Mouse (Mus musculus) layer of hippocampus, adult 9-10 months (tissue): ENCODE measurements around the gene Dnm2.
"Not testable (repeated sequence)": the region's sequence is repeated elsewhere in the genome, so short reads cannot be mapped to it uniquely, and the experiment has no call there.

Experiments
- DNase-seq: peaks from one replicate; pipeline ENCODE4 v3.0.0; 2022; ENCODE audit warnings: low spot score

The Dnm2 gene

DNA sequence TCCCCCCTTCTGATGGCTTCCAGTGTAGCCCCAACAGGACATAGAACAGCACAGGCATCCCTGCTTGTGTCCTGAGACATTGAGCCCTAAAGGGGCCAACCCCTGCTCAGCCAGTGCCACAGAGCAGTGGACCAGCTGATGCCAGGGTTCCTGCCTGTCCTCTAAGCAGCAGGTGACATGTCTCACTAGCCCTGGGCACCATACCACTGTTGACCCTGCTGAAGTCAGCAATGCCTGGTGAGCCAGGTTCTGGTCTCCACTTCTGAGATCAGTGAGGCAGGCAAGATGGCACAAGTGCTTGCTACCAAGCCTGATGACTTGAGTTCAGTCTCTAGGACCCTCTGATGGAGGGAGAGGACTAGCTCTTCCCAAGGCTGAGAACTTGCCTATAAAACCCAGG lies 81.1 kb downstream of the Dnm2 start:
- no peak for DNase-seq

- no peak for DNase-seq
Observed at GRCm38 (mm10) chr9:21507753-21508430, 83.2 kb downstream of the Dnm2 start.

- no peak for DNase-seq
Observed at GRCm38 (mm10) chr9:21508871-21509404, 84.2 kb downstream of the Dnm2 start.

- DNase-seq = peak; percentile 97
Observed at GRCm38 (mm10) chr9:21509772-21510688, 85.3 kb downstream of the Dnm2 start, which contains the start of gene Tmed1. TSS of gene Tmed1 (minus strand) at chr9:21510252.

- no peak for DNase-seq
Observed at GRCm38 (mm10) chr9:21510689-21511015, 85.9 kb downstream of the Dnm2 start.

GRCm38 (mm10) chr9:21511052-21511451 lies 86.3 kb downstream of the Dnm2 start:
- no peak for DNase-seq

DNA sequence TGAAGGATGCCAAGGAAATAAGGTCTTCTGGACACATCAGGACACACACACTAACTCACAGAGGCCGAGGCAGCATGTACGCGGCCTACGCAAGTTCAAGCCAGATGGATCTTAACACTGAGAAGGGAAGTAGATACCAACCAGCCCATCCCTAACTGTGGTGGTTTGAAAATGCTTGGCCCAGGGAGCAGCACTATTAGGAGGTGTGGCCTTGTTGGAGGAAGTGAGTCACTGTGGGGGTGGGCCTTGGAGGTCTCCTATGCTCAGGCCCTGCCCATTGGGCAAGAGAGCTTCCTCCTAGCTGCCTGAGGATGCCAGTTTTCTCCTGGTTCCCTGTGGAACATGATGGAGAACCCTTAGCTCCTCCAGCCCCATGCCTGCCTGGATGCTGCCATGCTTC lies 88.8 kb downstream of the Dnm2 start:
- DNase-seq = no peak

DNA sequence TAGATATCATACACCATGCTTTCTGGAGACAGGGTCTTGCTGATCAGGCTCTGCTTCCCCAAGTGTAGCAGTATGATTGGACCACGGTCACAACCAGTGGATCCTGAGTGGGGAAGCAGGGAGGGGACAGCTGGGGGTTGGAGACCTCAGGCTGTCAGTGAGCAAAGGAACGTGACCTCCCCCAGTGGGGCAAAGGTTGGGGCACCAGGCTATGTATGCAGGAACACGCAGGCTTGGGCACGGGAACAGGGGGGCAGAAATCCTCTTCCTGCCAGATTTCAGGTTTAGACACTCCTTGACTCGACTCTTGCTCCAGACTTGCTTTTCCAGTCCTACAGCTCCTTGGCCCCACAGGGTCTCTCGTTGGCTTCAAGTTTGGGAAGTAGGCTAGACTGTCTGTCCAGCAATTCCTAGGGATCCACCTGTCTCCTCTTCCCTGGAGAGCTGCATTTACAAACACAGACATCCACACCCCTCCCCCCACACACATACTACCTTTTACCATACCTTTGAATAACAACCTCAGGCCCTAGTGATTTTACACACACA lies 93.3 kb downstream of the Dnm2 start:
- no peak for DNase-seq

DNA sequence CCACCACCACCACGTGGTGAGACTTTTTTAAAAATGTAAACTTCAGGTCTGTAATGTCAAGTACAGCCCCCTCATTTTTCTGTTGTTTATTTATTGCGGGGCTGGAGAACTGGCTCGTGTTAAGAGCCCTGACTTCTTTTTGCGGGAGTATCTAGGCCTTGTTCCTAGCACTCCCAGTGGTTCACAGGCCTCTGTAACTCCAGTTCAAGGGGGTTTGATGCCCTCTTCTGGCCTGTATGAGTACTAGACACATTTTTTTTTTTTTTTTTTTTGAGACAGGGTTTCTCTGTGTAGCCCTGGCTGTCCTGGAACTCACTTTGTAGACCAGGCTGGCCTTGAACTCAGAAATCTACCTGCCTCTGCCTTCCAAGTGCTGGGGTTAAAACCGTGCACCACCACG lies 94.0 kb downstream of the Dnm2 start:
- DNase-seq = not testable (repeated sequence)

- no peak for DNase-seq
Observed at GRCm38 (mm10) chr9:21525142-21525936, 100.6 kb downstream of the Dnm2 start.

DNA sequence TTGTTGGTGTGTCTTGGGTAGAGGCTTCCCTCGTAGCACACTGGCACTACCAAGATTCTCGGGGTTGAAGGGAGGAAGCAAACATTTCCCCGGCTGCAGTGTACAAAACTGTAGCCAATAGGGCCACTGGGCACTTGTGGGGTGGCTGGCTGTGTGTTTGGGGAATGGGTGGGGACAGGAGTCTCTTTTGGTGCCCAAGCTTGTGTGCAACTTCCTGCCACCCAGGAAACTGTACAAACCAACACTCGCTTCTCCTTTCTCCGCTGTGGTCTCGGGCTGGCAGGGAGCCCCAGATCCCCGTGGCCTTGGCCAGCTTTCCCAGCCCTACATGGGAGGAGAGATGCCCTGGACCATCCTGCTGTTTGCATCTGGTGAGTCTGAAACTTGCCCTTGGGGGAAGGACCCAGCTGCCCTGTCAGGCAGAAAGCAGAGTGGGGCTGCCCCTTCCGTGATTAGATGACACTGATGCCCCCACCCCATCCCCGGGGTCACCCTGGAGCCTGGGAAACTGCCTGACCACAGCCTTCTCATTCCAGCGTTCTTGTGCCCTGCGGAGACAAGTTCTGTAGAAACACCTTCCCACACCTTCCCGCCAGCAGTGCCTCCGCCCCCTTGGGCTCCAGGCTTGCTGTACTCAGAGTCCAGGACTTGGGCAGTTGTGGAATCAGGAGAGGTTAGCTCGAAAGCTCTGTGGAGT lies 101.4 kb downstream of the Dnm2 start, which contains the start of gene AB124611:
Gene AB124611, plus strand, starts transcription at position 240 of the 697 bp plus-strand sequence.
- no peak for DNase-seq

GRCm38 (mm10) chr9:21526634-21526944 lies 101.9 kb downstream of the Dnm2 start:
- no peak for DNase-seq

DNA sequence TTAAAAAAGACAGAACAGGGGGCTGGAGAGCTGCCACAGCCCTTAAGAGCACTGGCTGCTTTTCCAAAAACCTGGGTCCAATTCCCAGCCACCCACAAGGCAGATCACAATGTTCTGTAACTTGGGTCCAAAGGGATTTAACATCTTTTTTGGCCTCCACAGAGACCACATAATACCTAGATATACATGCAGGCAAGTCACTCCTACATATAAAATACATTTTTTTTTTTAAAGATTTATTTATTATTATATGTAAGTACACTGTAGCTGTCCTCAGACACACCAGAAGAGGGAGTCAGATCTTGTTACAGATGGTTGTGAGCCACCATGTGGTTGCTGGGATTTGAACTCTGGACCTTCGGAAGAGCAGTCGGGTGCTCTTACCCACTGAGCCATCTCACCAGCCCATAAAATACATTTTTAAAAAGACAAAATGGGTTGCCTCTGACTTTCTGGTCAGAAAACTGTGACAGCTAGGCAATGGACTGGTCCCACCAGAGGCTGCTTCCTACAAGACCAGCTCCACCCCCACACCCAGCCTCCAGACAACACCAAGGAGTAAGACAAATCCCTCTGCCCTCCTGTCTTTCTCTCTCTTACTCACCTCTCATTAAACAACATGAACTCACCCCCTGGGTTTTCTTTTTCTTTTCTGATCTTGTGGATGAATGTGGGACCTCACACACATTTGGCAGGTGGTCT lies 102.5 kb downstream of the Dnm2 start:
- DNase-seq = no peak

DNA sequence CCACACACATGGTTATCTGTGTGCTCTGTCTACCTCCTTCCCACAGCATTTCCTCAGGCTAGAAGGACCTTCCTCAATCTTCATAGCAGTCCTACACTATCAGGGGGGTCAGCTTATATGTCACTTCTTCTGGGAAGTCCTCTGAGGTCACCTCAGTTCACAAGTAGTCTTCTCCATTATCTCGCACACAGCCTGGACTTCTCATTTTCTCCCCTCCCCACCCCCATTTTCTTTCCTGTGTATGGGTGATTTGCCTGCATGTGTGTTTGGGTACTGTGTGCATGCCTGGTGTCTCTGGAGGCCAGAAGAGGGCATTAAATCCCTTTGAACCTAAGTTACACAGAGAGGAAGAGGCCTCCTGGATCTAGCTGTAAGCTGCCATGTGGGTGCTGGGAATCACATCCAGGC lies 103.2 kb downstream of the Dnm2 start:
- no peak for DNase-seq

GRCm38 (mm10) chr9:21536501-21536900 lies 111.8 kb downstream of the Dnm2 start:
- no peak for DNase-seq

DNA sequence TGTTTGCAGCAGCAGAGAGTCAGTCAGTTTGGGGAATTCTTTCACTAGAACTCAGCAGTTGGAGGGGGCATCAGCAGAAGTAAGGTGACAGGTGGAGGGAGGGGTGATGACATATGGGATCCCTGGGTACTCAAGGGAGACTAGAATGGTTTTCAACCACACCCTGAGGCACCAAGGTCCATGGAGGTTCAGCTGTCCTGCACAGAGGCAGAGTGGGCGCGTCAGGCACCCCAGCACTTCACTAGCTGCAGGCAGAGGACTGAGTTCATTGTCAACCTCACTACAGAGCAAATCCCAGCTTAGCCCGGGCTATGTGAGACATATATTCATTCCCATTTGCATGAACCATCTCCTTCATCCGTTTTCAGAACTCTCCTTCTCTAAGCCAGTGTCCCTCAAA lies 112.3 kb downstream of the Dnm2 start:
- no peak for DNase-seq

DNA sequence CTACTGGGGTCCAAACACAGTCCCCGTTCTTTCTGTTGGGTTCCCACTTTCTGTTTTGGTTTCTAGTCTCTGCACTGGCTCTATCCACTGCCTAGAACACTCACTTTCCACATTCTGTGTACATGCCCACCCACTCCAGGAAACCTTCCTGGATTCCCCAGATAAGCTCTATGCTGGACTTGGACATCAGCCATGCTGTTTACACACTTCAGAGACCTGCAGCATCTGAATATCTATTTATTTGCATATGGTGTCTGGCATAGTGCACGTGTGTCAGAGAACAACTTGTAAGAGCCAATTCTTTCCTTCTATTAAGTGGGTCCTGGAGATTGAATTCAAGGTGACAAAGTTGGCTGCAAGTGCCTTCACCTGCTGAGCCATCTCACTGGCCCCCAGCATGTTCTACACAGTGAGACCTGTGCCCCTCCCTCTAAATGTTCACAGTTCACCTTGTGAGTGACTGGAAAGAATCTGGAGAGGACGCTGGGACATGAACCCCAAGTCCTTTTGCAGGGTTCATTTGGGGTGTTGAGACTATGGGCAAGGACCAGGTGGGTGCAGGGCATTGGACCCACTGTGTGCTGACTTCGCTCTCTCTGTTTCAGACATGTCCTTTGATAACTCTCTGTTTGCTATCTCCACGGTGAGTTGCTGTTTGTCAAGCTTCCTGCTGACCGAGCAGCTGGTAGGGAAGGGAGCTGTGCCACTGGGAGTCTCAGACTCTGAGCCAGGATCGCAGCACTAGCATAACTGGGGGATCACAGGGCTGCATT lies 115.5 kb downstream of the Dnm2 start:
- DNase-seq = no peak

- DNase-seq = not testable (repeated sequence)
Observed at GRCm38 (mm10) chr9:21542001-21542400, 117.3 kb downstream of the Dnm2 start.

DNA sequence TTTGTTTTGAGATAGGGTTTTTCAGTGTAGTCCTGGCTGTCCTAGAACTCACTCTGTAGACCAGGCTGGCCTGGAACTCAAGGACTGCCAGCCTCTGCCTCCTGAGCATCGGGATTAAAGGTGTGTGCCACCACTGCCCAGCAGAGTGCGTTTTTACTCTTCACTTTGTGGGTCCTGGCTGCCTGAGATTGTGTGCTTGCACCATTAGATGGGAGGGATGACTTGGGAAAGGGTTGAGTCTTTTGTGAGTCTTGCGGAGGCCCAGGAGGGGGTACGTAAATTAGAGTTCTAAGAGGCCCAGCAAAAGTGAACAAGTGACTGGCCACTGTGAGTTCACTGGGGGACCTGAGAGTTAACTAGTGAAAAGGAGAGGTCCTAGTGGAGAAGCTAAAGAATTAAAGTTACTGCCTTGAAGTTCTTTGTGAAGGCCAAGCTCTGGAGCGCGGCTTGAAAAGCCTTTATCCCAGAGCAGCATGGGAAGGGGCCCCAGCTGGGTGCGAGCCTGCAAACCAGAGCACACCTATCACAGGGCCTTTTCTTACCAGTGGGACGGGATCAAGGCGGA lies 120.7 kb downstream of the Dnm2 start:
- no peak for DNase-seq
